Mouse (Mus musculus) stomach, postnatal 0 days (tissue): ENCODE measurements around the gene Got2.

Source experiments
- CTCF ChIP-seq: IDR thresholded peaks from 2 replicates; pipeline ENCODE4 v1.5.1; 2016; ENCODE audit warnings: antibody characterized with exemption, low read depth, mild to moderate bottlenecking, moderate library complexity
- EP300 ChIP-seq: optimal IDR thresholded peaks from 2 replicates; pipeline ENCODE3; 2016; ENCODE audit warnings: antibody characterized with exemption

GRCm38 (mm10) chr8:95822096-95822495 lies 66.3 kb downstream of the Got2 start:
- TF ChIP-seq CTCF = no peak
- no peak for TF ChIP-seq EP300
